Mouse (Mus musculus): ENCODE data around the gene Arhgap21.

- TF ChIP-seq CTCF (IDR thresholded peaks at IDR 0.05; ENCODE audit: borderline replicate concordance, insufficient read depth, low read length) (no peak), POLR2A (IDR thresholded peaks at IDR 0.05; ENCODE audit: low read depth, low read length) (no peak)
These were observed 61.4 kb downstream of the Arhgap21 start for GRCm38 (mm10) chr2:20907291-20907690.

All from embryonic fibroblast, embryonic 13.5 days (primary cell).